Mouse (Mus musculus) spleen, embryonic (tissue): ENCODE results near the gene Nek6.

Experiments
- CTCF ChIA-PET: fragments of 350-600 bp; sonication (Branson Sonifier 250); formaldehyde crosslinking; loops from one replicate; lab custom pipeline; 2022; lab: Charles Lee

Gene Nek6

GRCm38 (mm10) chr2:38578602-38579521, 67.4 kb downstream of the Nek6 start:
- CTCF ChIA-PET = interaction anchor here (0.8 kb wide), 1 partner anchor 695 kb away, joined by 4 read pairs; no protein-coding TSS in a partner anchor

GRCm38 (mm10) chr2:38579528-38579927, 68.1 kb downstream of the Nek6 start:
- CTCF ChIA-PET = interaction anchor here (0.8 kb wide), 1 partner anchor 695 kb away, joined by 4 read pairs; no protein-coding TSS in a partner anchor

GRCm38 (mm10) chr2:38583982-38584381, 72.5 kb downstream of the Nek6 start:
- CTCF ChIA-PET = no interaction called here

GRCm38 (mm10) chr2:38584514-38585378, 73.3 kb downstream of the Nek6 start:
- CTCF ChIA-PET = no interaction called here

- CTCF ChIA-PET = no interaction called here
Observed at GRCm38 (mm10) chr2:38585379-38585736, 73.9 kb downstream of the Nek6 start.

GRCm38 (mm10) chr2:38586733-38587132, 75.3 kb downstream of the Nek6 start:
- CTCF ChIA-PET = no interaction called here

- CTCF ChIA-PET = no interaction called here
Observed at GRCm38 (mm10) chr2:38591751-38592459, 80.5 kb downstream of the Nek6 start.

- CTCF ChIA-PET = no interaction called here
Observed at GRCm38 (mm10) chr2:38594874-38595273, 83.4 kb downstream of the Nek6 start.

- CTCF ChIA-PET = interaction anchor here (0.7 kb wide), 1 partner anchor 415 kb away, joined by 3 read pairs; no protein-coding TSS in a partner anchor
Observed at GRCm38 (mm10) chr2:38597896-38598295, 86.5 kb downstream of the Nek6 start.

GRCm38 (mm10) chr2:38598395-38598794, 87.0 kb downstream of the Nek6 start:
- CTCF ChIA-PET = interaction anchor here (0.7 kb wide), 1 partner anchor 416 kb away, joined by 3 read pairs; no protein-coding TSS in a partner anchor

GRCm38 (mm10) chr2:38600842-38601241, 89.4 kb downstream of the Nek6 start:
- CTCF ChIA-PET = no interaction called here

GRCm38 (mm10) chr2:38607716-38608115, 96.3 kb downstream of the Nek6 start:
- CTCF ChIA-PET = interaction anchor here (0.5 kb wide), 1 partner anchor 15 kb away, joined by 4 read pairs; no protein-coding TSS in a partner anchor

- CTCF ChIA-PET = interaction anchor here (0.6 kb wide), 1 partner anchor 9 kb away, joined by 5 read pairs; no protein-coding TSS in a partner anchor
Observed at GRCm38 (mm10) chr2:38608831-38609309, 97.4 kb downstream of the Nek6 start.

GRCm38 (mm10) chr2:38609310-38609709, 97.9 kb downstream of the Nek6 start:
- CTCF ChIA-PET = interaction anchor here (0.5 to 0.6 kb wide), 3 partner anchors 8 to 210 kb away, joined by 3 to 5 read pairs (median 5); no protein-coding TSS in a partner anchor

GRCm38 (mm10) chr2:38610161-38610560, 98.7 kb downstream of the Nek6 start:
- CTCF ChIA-PET = interaction anchor here (0.6 kb wide), 1 partner anchor 947 kb away, joined by 4 read pairs; no protein-coding TSS in a partner anchor

- CTCF ChIA-PET = no interaction called here
Observed at GRCm38 (mm10) chr2:38612596-38612995, 101.2 kb downstream of the Nek6 start.

GRCm38 (mm10) chr2:38613576-38613975, 102.1 kb downstream of the Nek6 start:
- CTCF ChIA-PET = interaction anchor here (0.6 kb wide), 1 partner anchor 16 kb away, joined by 3 read pairs; no protein-coding TSS in a partner anchor

GRCm38 (mm10) chr2:38614437-38614836, 103.0 kb downstream of the Nek6 start:
- CTCF ChIA-PET = no interaction called here

- CTCF ChIA-PET = interaction anchor here (0.6 kb wide), 1 partner anchor 24 kb away, joined by 3 read pairs; no protein-coding TSS in a partner anchor
Observed at GRCm38 (mm10) chr2:38616072-38616471, 104.6 kb downstream of the Nek6 start.
